Mouse (Mus musculus) frontal cortex, adult 2 months (tissue): ENCODE data around the gene Adamtsl5. TPM values are rescaled to one million over a fixed set of nuclear protein-coding genes. Genes with fewer than 3 reads are reported as not detected.
A peak's percentile ranks its signal among the peaks of the same experiment; 100 is the strongest.

Source experiments
- DNase-seq, 2 experiments: peaks; one replicate each; pipeline ENCODE4 v3.0.0; 2022; ENCODE audit warnings: low spot score in 1 of 2; ENCODE audit errors: extremely low spot score in 1 of 2
- polyA plus RNA-seq: library from polyadenylated mRNA; depleted of rRNA; stranded (reverse); fragments of >200 nt; gene quantifications from 2 replicates; pipeline ENCODE4 v1.2.3, GENCODE M21; 2012

Adamtsl5 gene
- polyA plus RNA-seq, 1 experiment, result 5.6 TPM

GRCm38 (mm10) chr10:80343425-80343895 is 4.8 kb downstream of the Adamtsl5 start:
- no peak for DNase-seq

- DNase-seq, result peak in 1 of 2 experiments; percentile 66
Measured at GRCm38 (mm10) chr10:80342749-80343424, 5.3 kb downstream of the Adamtsl5 start.

- DNase-seq, result no peak
Measured at GRCm38 (mm10) chr10:80342305-80342748, 5.9 kb downstream of the Adamtsl5 start.

- no peak for DNase-seq
Measured at GRCm38 (mm10) chr10:80341491-80342304, 6.5 kb downstream of the Adamtsl5 start.

GRCm38 (mm10) chr10:80341026-80341425 is 7.2 kb downstream of the Adamtsl5 start:
- DNase-seq, result no peak

- peak in 1 of 2 experiments; percentile 93 for DNase-seq
Measured at GRCm38 (mm10) chr10:80339941-80340750, 8.1 kb downstream of the Adamtsl5 start.

GRCm38 (mm10) chr10:80336263-80336662 is 11.9 kb downstream of the Adamtsl5 start:
- DNase-seq, result no peak

GRCm38 (mm10) chr10:80332525-80332989 is 15.7 kb downstream of the Adamtsl5 start:
- DNase-seq, result no peak

- DNase-seq, result no peak
Measured at GRCm38 (mm10) chr10:80331636-80332524, 16.3 kb downstream of the Adamtsl5 start.

- no peak for DNase-seq
Measured at GRCm38 (mm10) chr10:80330888-80331287, 17.3 kb downstream of the Adamtsl5 start.

GRCm38 (mm10) chr10:80330084-80330483 is 18.1 kb downstream of the Adamtsl5 start:
- DNase-seq, result no peak

- peak; percentile 96 for DNase-seq
Measured at GRCm38 (mm10) chr10:80329273-80330081, 18.7 kb downstream of the Adamtsl5 start, which contains the start of the genes Pcsk4 and Reep6. Gene Pcsk4 (minus strand): TSS chr10:80329498. Gene Reep6 (plus strand): TSS chr10:80329953.

- DNase-seq, result no peak
Measured at GRCm38 (mm10) chr10:80325045-80325444, 23.2 kb downstream of the Adamtsl5 start.

- no peak for DNase-seq
Measured at GRCm38 (mm10) chr10:80324120-80325037, 23.8 kb downstream of the Adamtsl5 start.

GRCm38 (mm10) chr10:80323261-80324119 is 24.7 kb downstream of the Adamtsl5 start:
- DNase-seq, result peak in 1 of 2 experiments; percentile 60

- DNase-seq, result no peak
Measured at GRCm38 (mm10) chr10:80322811-80323211, 25.4 kb downstream of the Adamtsl5 start.
